In the genomic region with DNA sequence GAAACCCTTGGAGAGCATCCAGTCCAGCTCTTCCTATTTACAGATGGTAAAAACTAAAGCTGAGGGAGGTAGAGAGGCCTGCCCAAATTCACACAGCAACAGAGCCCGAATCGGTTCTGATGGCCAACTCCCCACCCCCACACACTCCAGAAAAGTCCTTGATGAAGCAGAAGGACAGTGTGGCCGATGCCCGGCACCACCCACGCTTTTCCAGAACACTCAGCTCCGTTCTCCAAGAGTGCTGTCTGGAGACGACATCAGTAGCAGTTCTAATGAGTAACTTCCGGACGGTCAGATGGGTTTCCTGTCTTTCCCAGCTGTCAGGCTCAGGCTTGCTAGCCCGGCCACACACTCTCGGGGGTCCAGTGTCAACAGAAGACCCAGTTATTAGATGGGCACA, we compare ENCODE assay signal across 10 mouse cellular contexts. TPM values are rescaled to one million over a fixed set of nuclear protein-coding genes. Genes with fewer than 3 reads are reported as not detected.
DNase-seq lines count a peak whose midpoint lies in the region; ATAC-seq and TF ChIP-seq lines count a peak whose summit lies in the region.
"Had no signal": no experiment of that assay in that cellular context is flagged by ENCODE, and none has a peak within 500 bp of the region (broad histone marks: within the 10 kb centered on the region; RNA-seq: fewer than 3 reads in every experiment).

No protein-coding gene starts in this region.

- no peaks in the 10 kb centered on the region for H3K27me3 ChIP-seq in heart, embryonic 15.5 days
- no peaks in the 10 kb centered on the region for H3K27me3 ChIP-seq in lung, postnatal 0 days (replicated peaks; ENCODE audit: insufficient read depth, low read length)
- H3K27me3 ChIP-seq in midbrain, embryonic 11.5 days (ENCODE audit: control insufficient read depth, insufficient read depth, low read length), result no peaks in the 10 kb centered on the region
- H3K27me3 ChIP-seq: embryonic facial prominence, embryonic 12.5 days had no signal

- DNase-seq in frontal cortex, postnatal 14 days (ENCODE audit: low spot score in 2 of 2), result no peak
- peak; percentile 33 for DNase-seq in adrenal gland, postnatal 10 days
- peak; percentile 19 for DNase-seq in lung, postnatal 0 days (ENCODE audit: low spot score)
- DNase-seq in thymus, postnatal 0 days (ENCODE audit: low spot score), result no peak
- no peak for DNase-seq in midbrain, embryonic 11.5 days (ENCODE audit: low spot score, missing footprints)
- DNase-seq in embryo, embryonic 10.5 days (ENCODE audit: low spot score), result no peak

- H3K4me2 ChIP-seq in heart, embryonic 15.5 days, result no peak overlapping the region
- no peak overlapping the region for H3K4me2 ChIP-seq in lung, postnatal 0 days (replicated peaks; ENCODE audit: low read depth, low read length)
- H3K4me2 ChIP-seq in midbrain, embryonic 11.5 days, result no peak overlapping the region
- H3K4me2 ChIP-seq: embryonic facial prominence, embryonic 12.5 days had no signal

- H3K36me3 ChIP-seq in heart, embryonic 15.5 days, result no peaks in the 10 kb centered on the region
- H3K36me3 ChIP-seq in lung, postnatal 0 days (ENCODE audit: insufficient read depth, low read length), result no peaks in the 10 kb centered on the region
- H3K36me3 ChIP-seq in midbrain, embryonic 11.5 days (ENCODE audit: control insufficient read depth, insufficient read depth, low read length), result no peaks in the 10 kb centered on the region
- H3K36me3 ChIP-seq: embryonic facial prominence, embryonic 12.5 days had no signal

- no peak overlapping the region for H3K4me3 ChIP-seq in heart, embryonic 15.5 days
- no peak overlapping the region for H3K4me3 ChIP-seq in lung, postnatal 0 days (ENCODE audit: low read depth, low read length)
- no peak overlapping the region for H3K4me3 ChIP-seq in midbrain, embryonic 11.5 days (ENCODE audit: low read depth, low read length)
- H3K4me3 ChIP-seq: embryonic facial prominence, embryonic 12.5 days had no signal

- no peak for TF ChIP-seq EP300 in lung, postnatal 0 days (IDR thresholded peaks at IDR 0.05)

- H3K27ac ChIP-seq in heart, embryonic 15.5 days, result no peak overlapping the region
- H3K27ac ChIP-seq in lung, postnatal 0 days (ENCODE audit: low read length), result no peak overlapping the region
- H3K27ac ChIP-seq in midbrain, embryonic 11.5 days (ENCODE audit: low read depth, low read length), result no peak overlapping the region
- H3K27ac ChIP-seq: embryonic facial prominence, embryonic 12.5 days had no signal

- H3K9me3 ChIP-seq in heart, embryonic 15.5 days (replicated peaks), result no peaks in the 10 kb centered on the region
- H3K9me3 ChIP-seq in lung, postnatal 0 days (ENCODE audit: low read length), result no peaks in the 10 kb centered on the region
- no peaks in the 10 kb centered on the region for H3K9me3 ChIP-seq in midbrain, embryonic 11.5 days (ENCODE audit: control insufficient read depth, low read length)

- no peak for TF ChIP-seq CTCF in lung, postnatal 0 days (IDR thresholded peaks at IDR 0.05)

- ATAC-seq in frontal cortex, adult (ENCODE audit: low TSS enrichment), result peak; percentile 77
- ATAC-seq in heart, embryonic 15.5 days (replicated peaks; ENCODE audit: insufficient number of reproducible peaks, insufficient read depth, low FRiP score, low read depth), result 0 out of 2 replicates have a peak, but pooled peaks have one; percentile 18
- ATAC-seq in lung, postnatal 0 days, result peak; percentile 77
- no peak for ATAC-seq in midbrain, embryonic 11.5 days (ENCODE audit: low FRiP score)
- ATAC-seq: activated CD4-positive, CD25-positive, alpha-beta regulatory T cell, adult 4 months had no signal

- H3K9ac ChIP-seq in heart, embryonic 15.5 days, result no peak overlapping the region
- H3K9ac ChIP-seq in lung, postnatal 0 days (replicated peaks; ENCODE audit: low read depth), result no peak overlapping the region
- no peak overlapping the region for H3K9ac ChIP-seq in midbrain, embryonic 11.5 days (ENCODE audit: low read length)
- H3K9ac ChIP-seq: embryonic facial prominence, embryonic 12.5 days had no signal

- 59% methylated on average over 11 of the region's 11 CpGs for WGBS in heart, embryonic 15.5 days
- 40% methylated on average over 11 of the region's 11 CpGs for WGBS in lung, postnatal 0 days
- 91% methylated on average over 11 of the region's 11 CpGs for WGBS in midbrain, embryonic 11.5 days

- H3K4me1 ChIP-seq in heart, embryonic 15.5 days (replicated peaks), result peaks cover 25% of the 10 kb centered on the region
- H3K4me1 ChIP-seq in lung, postnatal 0 days (ENCODE audit: insufficient read depth, low read depth, low read length), result no peaks in the 10 kb centered on the region
- no peaks in the 10 kb centered on the region for H3K4me1 ChIP-seq in midbrain, embryonic 11.5 days (ENCODE audit: control insufficient read depth, insufficient read depth, low read length)
- H3K4me1 ChIP-seq: embryonic facial prominence, embryonic 12.5 days had no signal

RNA-seq across cellular contexts. Expression of gene Efr3b, which starts 10.2 kb away (rescaled TPM):
- 1 to 10 TPM; 3.9 to 6.7 TPM for total RNA-seq in adrenal gland, postnatal 10 days (2021)
- polyA plus RNA-seq in heart, embryonic 15.5 days (2015; fragmentation: Nextera tagmentation; extraction: Ambion mirVana), result 5.1 and 5.4 TPM in 2 replicates
- 1.1 and 1.5 TPM in 2 replicates for polyA plus RNA-seq in lung, postnatal 0 days (2015; fragmentation: Nextera tagmentation; extraction: Ambion mirVana)
- 0.65 and 0.77 TPM in 2 replicates for polyA plus RNA-seq in thymus, postnatal 0 days (2015; fragmentation: Nextera tagmentation; extraction: Ambion mirVana)
- polyA plus RNA-seq in midbrain, embryonic 11.5 days (2014; fragmentation: Nextera tagmentation; extraction: Ambion mirVana), result 11.4 and 11.7 TPM in 2 replicates

RNA-seq across cellular contexts. Expression of gene Dnajc27, which starts 53.9 kb away (rescaled TPM):
- 1 to 10 TPM; 4.7 to 6.9 TPM for total RNA-seq in adrenal gland, postnatal 10 days (2021)
- 7.5 and 7.8 TPM in 2 replicates for polyA plus RNA-seq in heart, embryonic 15.5 days (2015; fragmentation: Nextera tagmentation; extraction: Ambion mirVana)
- 2.2 TPM in 2 replicates for polyA plus RNA-seq in lung, postnatal 0 days (2015; fragmentation: Nextera tagmentation; extraction: Ambion mirVana)
- polyA plus RNA-seq in thymus, postnatal 0 days (2015; fragmentation: Nextera tagmentation; extraction: Ambion mirVana), result 3.4 and 4.0 TPM in 2 replicates
- 9.9 and 11.4 TPM in 2 replicates for polyA plus RNA-seq in midbrain, embryonic 11.5 days (2014; fragmentation: Nextera tagmentation; extraction: Ambion mirVana)

Comparison
In these comparisons a context has a peak if more than half of its experiments do, and no peak if none do; other contexts are left out.
1. DNase-seq: peak in adrenal gland, postnatal 10 days (single experiment) and lung, postnatal 0 days (single experiment); none in frontal cortex, postnatal 14 days (0 of 2), thymus, postnatal 0 days (single experiment), midbrain, embryonic 11.5 days (single experiment) and embryo, embryonic 10.5 days (single experiment).